Mouse (Mus musculus) intestine, embryonic 14.5 days (tissue): ENCODE measurements around the gene Olfr420. TPM values are rescaled to one million over a fixed set of nuclear protein-coding genes. Genes with fewer than 3 reads are reported as not detected.

Source experiments
- ATAC-seq: fragments of 200-750 bp; cut with Nextera tagmentation; replicated peaks from 2 replicates; pipeline ENCODE4 v1.8.0; 2017; ENCODE audit warnings: low read depth, moderate number of reproducible peaks, moderate TSS enrichment, moderate library complexity; ENCODE audit not compliant: low FRiP score, low TSS enrichment
- DNase-seq: peaks from one replicate; pipeline ENCODE4 v3.0.0-alpha.2; 2018; ENCODE audit warnings: low spot score
- H3K27ac ChIP-seq: fragments of 300-500 bp; sonication (generic); 2 replicates; pipeline ENCODE4 v1.5.1; 2014; ENCODE audit warnings: low read depth, mild to moderate bottlenecking, control low read depth
- H3K27me3 ChIP-seq: fragments of 300-500 bp; sonication (generic); replicated peaks from 2 replicates; pipeline ENCODE4 v1.6.1; 2014; ENCODE audit warnings: low read length, control low read depth; ENCODE audit not compliant: control insufficient read depth, insufficient read depth
- H3K36me3 ChIP-seq: fragments of 300-500 bp; sonication (generic); 2 replicates; pipeline ENCODE4 v1.6.1; 2014; ENCODE audit warnings: low read length, control low read depth; ENCODE audit not compliant: control insufficient read depth, insufficient read depth
- H3K4me1 ChIP-seq: fragments of 300-500 bp; sonication (generic); replicated peaks from 2 replicates; pipeline ENCODE4 v1.6.1; 2014; ENCODE audit warnings: low read length, control low read depth, mixed read lengths; ENCODE audit not compliant: control insufficient read depth, insufficient read depth
- H3K4me2 ChIP-seq: fragments of 300-500 bp; sonication (generic); 2 replicates; pipeline ENCODE4 v1.6.1; 2014; ENCODE audit warnings: low read length
- H3K4me3 ChIP-seq: fragments of 300-500 bp; sonication (generic); 2 replicates; pipeline ENCODE4 v1.5.1; 2014; ENCODE audit warnings: low read depth, low read length, control low read depth, mixed read lengths
- H3K9ac ChIP-seq: fragments of 300-500 bp; sonication (generic); 2 replicates; pipeline ENCODE4 v1.6.1; 2014; ENCODE audit warnings: mild to moderate bottlenecking, low read length
- H3K9me3 ChIP-seq: fragments of 300-500 bp; sonication (generic); 2 replicates; pipeline ENCODE4 v1.6.1; 2016; ENCODE audit warnings: low read length, control low read depth; ENCODE audit not compliant: control insufficient read depth
- WGBS: fragments of 180-500 bp; shearing (Covaris S2); extraction: QIAGEN DNeasy Blood & Tissue Kit; methylation state at CpG from one replicate; pipeline ENCODE4 v1.1.7; 2014; 5-methylcytosine and 5-hydroxymethylcytosine counted together
- polyA plus RNA-seq: library from polyadenylated mRNA; unstranded; fragments of >200 nt; fragmentation: Nextera tagmentation; extraction: Ambion mirVana; gene quantifications from 2 replicates; pipeline ENCODE4 v1.2.1, GENCODE M21; 2014

Olfr420 gene
- polyA plus RNA-seq, 1 experiment from 2014 or later: not detected

DNA sequence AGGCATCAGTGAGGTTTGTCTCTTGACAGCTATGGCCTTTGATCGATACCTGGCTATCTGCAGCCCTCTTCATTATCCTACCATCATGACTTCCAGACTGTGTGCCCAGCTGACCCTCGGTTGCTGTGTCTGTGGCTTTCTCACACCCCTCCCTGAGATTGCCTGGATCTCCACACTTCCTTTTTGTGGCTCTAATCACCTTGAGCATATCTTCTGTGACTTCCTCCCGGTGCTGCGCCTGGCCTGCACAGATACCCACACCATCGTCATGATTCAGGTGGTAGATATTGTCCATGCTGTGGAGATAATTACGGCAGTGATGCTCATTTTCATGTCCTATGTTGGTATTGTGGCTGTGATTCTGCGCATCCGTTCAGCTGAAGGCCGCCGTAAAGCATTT lies 3.7 kb downstream of the Olfr420 start:
- no peak for DNase-seq
- 93% methylated on average over 10 of the region's 10 CpGs for WGBS
- no peaks in the 10 kb centered on the region for H3K27me3 ChIP-seq
- no peak overlapping the region for H3K27ac ChIP-seq
- no peaks in the 10 kb centered on the region for H3K36me3 ChIP-seq
- H3K9me3 ChIP-seq: no peaks in the 10 kb centered on the region
- H3K4me1 ChIP-seq: no peaks in the 10 kb centered on the region
- no peak overlapping the region for H3K4me3 ChIP-seq
- no peak for ATAC-seq
- no peak overlapping the region for H3K9ac ChIP-seq
- H3K4me2 ChIP-seq: no peak overlapping the region

- Histone ChIP-seq H3K4me2 (no peak overlapping the region), H3K27me3 (no peaks in the 10 kb centered on the region), H3K27ac (no peak overlapping the region), H3K4me1 (no peaks in the 10 kb centered on the region), H3K36me3 (no peaks in the 10 kb centered on the region), H3K9me3 (no peaks in the 10 kb centered on the region), H3K4me3 (no peak overlapping the region), H3K9ac (no peak overlapping the region)
- DNase-seq (no peak), ATAC-seq (no peak)
These were observed 13.6 kb downstream of the Olfr420 start for GRCm38 (mm10) chr1:174169024-174169423.

- H3K9ac ChIP-seq: no peak overlapping the region
- ATAC-seq (no peak), DNase-seq (no peak)
- H3K36me3 ChIP-seq: no peaks in the 10 kb centered on the region
- no peak overlapping the region for H3K27ac ChIP-seq
- H3K4me3 ChIP-seq: no peak overlapping the region
- H3K4me1 ChIP-seq: no peaks in the 10 kb centered on the region
- H3K9me3 ChIP-seq: no peaks in the 10 kb centered on the region
- H3K27me3 ChIP-seq: no peaks in the 10 kb centered on the region
- no peak overlapping the region for H3K4me2 ChIP-seq
- 52% methylated on average over 5 of the region's 5 CpGs for WGBS
These were observed 15.5 kb downstream of the Olfr420 start for GRCm38 (mm10) chr1:174170706-174171501.

- no peak for ATAC-seq
- no peaks in the 10 kb centered on the region for H3K4me1 ChIP-seq
- no peak overlapping the region for H3K4me3 ChIP-seq
- no peaks in the 10 kb centered on the region for H3K36me3 ChIP-seq
- WGBS: 38% methylated on average over 2 of the region's 2 CpGs
- DNase-seq: no peak
- H3K9me3 ChIP-seq: no peaks in the 10 kb centered on the region
- no peak overlapping the region for H3K4me2 ChIP-seq
- no peak overlapping the region for H3K9ac ChIP-seq
- H3K27ac ChIP-seq: no peak overlapping the region
- no peaks in the 10 kb centered on the region for H3K27me3 ChIP-seq
These were observed 16.1 kb downstream of the Olfr420 start for GRCm38 (mm10) chr1:174171537-174171936.

DNA sequence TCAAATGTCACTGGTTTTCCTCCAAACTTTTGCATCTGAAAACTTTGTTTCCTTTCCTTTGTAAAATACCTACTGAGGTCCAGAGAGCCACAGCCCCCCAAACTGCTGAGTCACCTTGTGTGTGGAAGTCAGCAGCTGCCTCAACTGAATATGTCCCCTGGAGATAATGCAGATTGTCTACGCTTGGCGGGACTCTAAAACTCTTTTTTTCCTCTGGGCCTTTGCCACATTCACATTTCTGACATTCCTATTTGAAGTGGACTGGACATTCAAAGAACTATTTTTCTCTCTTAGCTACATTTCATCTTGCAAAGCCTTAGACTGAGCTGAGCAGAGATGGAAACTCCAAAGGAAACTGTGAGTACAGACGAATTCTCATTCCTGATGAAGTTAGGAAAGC lies 17.2 kb downstream of the Olfr420 start, which contains the start of gene Spta1:
Gene Spta1, plus strand, starts transcription at position 172 of the 400 bp plus-strand sequence.
- DNase-seq: no peak
- H3K27ac ChIP-seq: no peak within 1 kb of the TSS
- H3K4me3 ChIP-seq: no peak within 1 kb of the TSS
- no peaks in the 10 kb centered on the region for H3K36me3 ChIP-seq
- no peaks in the 10 kb centered on the region for H3K27me3 ChIP-seq
- ATAC-seq: no peak
- H3K4me1 ChIP-seq: no peaks in the 10 kb centered on the region
- H3K4me2 ChIP-seq: no peak within 1 kb of the TSS
- WGBS: 38% methylated on average over 3 of the region's 3 CpGs
- no peak within 1 kb of the TSS for H3K9ac ChIP-seq
- H3K9me3 ChIP-seq: no peaks in the 10 kb centered on the region

- no peak overlapping the region for H3K9ac ChIP-seq
These were observed 49.3 kb downstream of the Olfr420 start for GRCm38 (mm10) chr1:174204699-174205098.

More at GRCm38 (mm10) chr1:174204699-174205098, 49.3 kb downstream of the Olfr420 start:
- no peaks in the 10 kb centered on the region for H3K36me3 ChIP-seq
- H3K9me3 ChIP-seq: no peaks in the 10 kb centered on the region
- no peak overlapping the region for H3K4me3 ChIP-seq
- DNase-seq (no peak), ATAC-seq (no peak)
- 65% methylated on average over 7 of the region's 7 CpGs for WGBS
- H3K4me1 ChIP-seq: no peaks in the 10 kb centered on the region; the same call in 1 of the 2 replicates
- no peak overlapping the region for H3K4me2 ChIP-seq
- H3K27me3 ChIP-seq: no peaks in the 10 kb centered on the region
- no peak overlapping the region for H3K27ac ChIP-seq

Other genes starting within 250 kb of the Olfr420 start
- 0.64 and 0.83 TPM in 2 replicates for gene Ifi211, start 242.6 kb upstream of the Olfr420 start, polyA plus RNA-seq
- gene Mndal, start 213.1 kb upstream of the Olfr420 start, polyA plus RNA-seq: 2.0 and 3.0 TPM in 2 replicates
- 1.3 and 1.5 TPM in 2 replicates for gene Ifi203, start 213.0 kb upstream of the Olfr420 start, polyA plus RNA-seq
- gene Ifi202b, start 172.9 kb upstream of the Olfr420 start, polyA plus RNA-seq: not detected in 2 replicates
- gene Ifi205, start 123.8 kb upstream of the Olfr420 start, polyA plus RNA-seq: 0.69 and 0.88 TPM in 2 replicates
- 0.07 and 0.08 TPM in 2 replicates for gene Olfr433, start 114.9 kb upstream of the Olfr420 start, polyA plus RNA-seq
- not detected in 2 replicates for gene Olfr432, start 106.4 kb upstream of the Olfr420 start, polyA plus RNA-seq
- not detected in 2 replicates for gene Olfr430, start 89.0 kb upstream of the Olfr420 start, polyA plus RNA-seq
- not detected in 2 replicates for gene Olfr429, start 71.3 kb upstream of the Olfr420 start, polyA plus RNA-seq
- not detected in 2 replicates for gene Olfr427, start 58.7 kb upstream of the Olfr420 start, polyA plus RNA-seq
- not detected in 2 replicates for gene Olfr231, start 34.5 kb upstream of the Olfr420 start, polyA plus RNA-seq
- gene Olfr424, start 24.1 kb upstream of the Olfr420 start, polyA plus RNA-seq: not detected in 2 replicates
- gene Spta1, start 17.1 kb downstream of the Olfr420 start, polyA plus RNA-seq: 0.68 and 0.79 TPM in 2 replicates
- gene Olfr419, start 96.4 kb downstream of the Olfr420 start, polyA plus RNA-seq: not detected in 2 replicates
- 0.23 TPM in 1 of 2 replicates, not detected in the other for gene Mptx1, start 174.9 kb downstream of the Olfr420 start, polyA plus RNA-seq
- gene Olfr417, start 209.5 kb downstream of the Olfr420 start, polyA plus RNA-seq: not detected in 2 replicates
- gene Olfr248, start 235.4 kb downstream of the Olfr420 start, polyA plus RNA-seq: not detected in 2 replicates